Mouse (Mus musculus) spleen, postnatal 4 days (tissue): ENCODE data around the gene Gng4.

Experiments used
- DNase-seq, 2 experiments: peaks; one replicate each; pipeline ENCODE4 v3.0.0; 2022; ENCODE audit warnings: low spot score in 2 of 2

Gng4 gene

GRCm38 (mm10) chr13:13818696-13819095 is 34.8 kb downstream of the Gng4 start:
- no peak for DNase-seq

GRCm38 (mm10) chr13:13820234-13821123 is 36.6 kb downstream of the Gng4 start:
- DNase-seq = no peak

GRCm38 (mm10) chr13:13824946-13825345 is 41.1 kb downstream of the Gng4 start:
- peak in 1 of 2 experiments; percentile 10 for DNase-seq

- DNase-seq = peak in 1 of 2 experiments; percentile 7
Observed at GRCm38 (mm10) chr13:13826533-13826932, 42.7 kb downstream of the Gng4 start.

- DNase-seq = no peak
Observed at GRCm38 (mm10) chr13:13828125-13828524, 44.3 kb downstream of the Gng4 start.

- DNase-seq = no peak
Observed at GRCm38 (mm10) chr13:13830469-13831074, 46.7 kb downstream of the Gng4 start.

- DNase-seq = peak; percentile 22 to 68
Observed at GRCm38 (mm10) chr13:13835180-13835579, 51.3 kb downstream of the Gng4 start.

GRCm38 (mm10) chr13:13845021-13845420 is 61.2 kb downstream of the Gng4 start:
- no peak for DNase-seq

GRCm38 (mm10) chr13:13847075-13847599 is 63.3 kb downstream of the Gng4 start:
- no peak for DNase-seq

- no peak for DNase-seq
Observed at GRCm38 (mm10) chr13:13857190-13857589, 73.3 kb downstream of the Gng4 start.

GRCm38 (mm10) chr13:13862346-13862745 is 78.5 kb downstream of the Gng4 start:
- no peak for DNase-seq

GRCm38 (mm10) chr13:13862941-13863340 is 79.1 kb downstream of the Gng4 start:
- DNase-seq = no peak

GRCm38 (mm10) chr13:13866339-13866738 is 82.5 kb downstream of the Gng4 start:
- no peak for DNase-seq

- no peak for DNase-seq
Observed at GRCm38 (mm10) chr13:13867078-13867759, 83.4 kb downstream of the Gng4 start.

GRCm38 (mm10) chr13:13867922-13868321 is 84.1 kb downstream of the Gng4 start:
- no peak for DNase-seq
